Mouse (Mus musculus) kidney, embryonic 16.5 days (tissue): Measurements from ENCODE around the gene Pitpnc1. TPM values are rescaled to one million over a fixed set of nuclear protein-coding genes. Genes with fewer than 3 reads are reported as not detected.
"Not testable (repeated sequence)": the region's sequence is repeated elsewhere in the genome, so short reads cannot be mapped to it uniquely, and the experiment has no call there.

ENCODE experiments used
- ATAC-seq: fragments of 200-750 bp; cut with Nextera tagmentation; 2 replicates; pipeline ENCODE4 v1.8.0; 2017; ENCODE audit warnings: moderate TSS enrichment; ENCODE audit not compliant: low FRiP score, low TSS enrichment
- H3K27ac ChIP-seq: fragments of 300-500 bp; sonication (generic); 2 replicates; pipeline ENCODE4 v1.5.1; 2014; ENCODE audit warnings: low read length
- H3K27me3 ChIP-seq: fragments of 300-500 bp; sonication (generic); 2 replicates; pipeline ENCODE4 v1.6.1; 2014; ENCODE audit warnings: low read length, control low read depth, mixed read lengths; ENCODE audit not compliant: insufficient read depth
- H3K36me3 ChIP-seq: fragments of 300-500 bp; sonication (generic); 2 replicates; pipeline ENCODE4 v1.6.1; 2014; ENCODE audit warnings: low read length, control low read depth, mixed read lengths; ENCODE audit not compliant: insufficient read depth
- H3K4me1 ChIP-seq: fragments of 300-500 bp; sonication (generic); 2 replicates; pipeline ENCODE4 v1.6.1; 2014; ENCODE audit warnings: low read length, control low read depth, mixed read lengths; ENCODE audit not compliant: insufficient read depth
- H3K4me2 ChIP-seq: fragments of 300-500 bp; sonication (generic); replicated peaks from 2 replicates; pipeline ENCODE4 v1.6.1; 2014; ENCODE audit warnings: low read depth, low read length
- H3K4me3 ChIP-seq: fragments of 300-500 bp; sonication (generic); 2 replicates; pipeline ENCODE4 v1.5.1; 2014; ENCODE audit warnings: mild to moderate bottlenecking, low read length
- H3K9ac ChIP-seq: fragments of 300-500 bp; sonication (generic); replicated peaks from 2 replicates; pipeline ENCODE4 v1.6.1; 2014; ENCODE audit warnings: low read length
- H3K9me3 ChIP-seq: fragments of 300-500 bp; sonication (generic); 2 replicates; pipeline ENCODE4 v1.6.1; 2016; ENCODE audit warnings: low read length, control low read depth
- WGBS: fragments of 180-500 bp; shearing (Covaris S2); extraction: QIAGEN DNeasy Blood & Tissue Kit; methylation state at CpG from one replicate; pipeline ENCODE4 v1.1.7; 2014; 5-methylcytosine and 5-hydroxymethylcytosine counted together
- polyA plus RNA-seq: library from polyadenylated mRNA; unstranded; fragments of >200 nt; fragmentation: Nextera tagmentation; extraction: Ambion mirVana; gene quantifications from 2 replicates; pipeline ENCODE4 v1.2.1, GENCODE M21; 2015

Gene Pitpnc1
- 21.5 and 23.0 TPM in 2 replicates for polyA plus RNA-seq

GRCm38 (mm10) chr11:107470521-107471041 is at the start of gene Pitpnc1:
Gene Pitpnc1 (minus strand): TSS chr11:107470699.
- no peaks in the 10 kb centered on the region for H3K27me3 ChIP-seq
- H3K9me3 ChIP-seq: no peaks in the 10 kb centered on the region
- H3K4me2 ChIP-seq: peak within 1 kb of the TSS; percentile 73
- peak within 1 kb of the TSS; percentile 79 for H3K4me3 ChIP-seq
- no peaks in the 10 kb centered on the region for H3K36me3 ChIP-seq
- peak; percentile 86 for ATAC-seq
- peaks cover 33% of the 10 kb centered on the region for H3K4me1 ChIP-seq
- H3K9ac ChIP-seq: peak within 1 kb of the TSS; percentile 93
- WGBS: under 1% methylated on average over 37 of the region's 37 CpGs
- peak within 1 kb of the TSS; percentile 93 for H3K27ac ChIP-seq

DNA sequence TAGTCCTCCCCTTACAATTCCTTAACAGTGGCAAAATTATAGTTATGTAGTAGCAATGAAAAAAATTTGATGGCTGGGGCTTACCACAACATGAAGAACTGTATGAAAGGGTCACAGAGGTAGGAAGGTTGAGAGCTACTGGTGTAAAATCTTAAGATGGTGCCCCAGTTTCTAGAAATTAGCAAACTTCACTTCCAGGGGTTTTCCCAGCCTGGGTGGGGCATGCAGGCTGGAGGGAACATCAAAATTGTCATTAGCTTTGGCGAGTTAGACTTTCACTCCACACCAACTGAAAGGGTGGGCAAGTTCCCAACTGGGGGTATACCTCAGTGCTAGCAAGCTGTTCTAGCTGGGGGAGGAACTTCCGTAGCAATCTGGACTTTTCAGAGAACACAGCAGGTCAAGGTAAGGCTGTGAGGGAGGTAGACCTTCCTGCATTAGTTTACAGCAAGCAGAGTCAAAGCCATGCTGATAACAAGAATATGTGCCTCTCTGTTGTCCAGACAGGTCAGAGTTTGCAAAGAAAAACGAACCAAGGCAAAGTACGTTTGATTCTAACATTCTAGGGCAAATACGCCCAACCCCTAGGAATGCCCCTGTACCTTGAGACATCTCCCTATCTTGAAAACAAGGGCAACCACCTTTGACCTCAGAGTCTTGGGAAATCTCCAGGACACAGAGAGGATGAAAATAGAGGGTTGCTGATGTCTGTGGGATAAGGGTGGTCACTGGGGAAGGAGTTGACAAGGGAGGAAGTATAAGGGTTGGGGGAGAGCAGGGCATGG is 48.3 kb upstream of the Pitpnc1 start:
- Histone ChIP-seq H3K27ac (no peak overlapping the region), H3K27me3 (no peaks in the 10 kb centered on the region), H3K4me3 (no peak overlapping the region), H3K4me2 (no peak overlapping the region), H3K36me3 (no peaks in the 10 kb centered on the region), H3K4me1 (no peaks in the 10 kb centered on the region), H3K9me3 (no peaks in the 10 kb centered on the region), H3K9ac (no peak overlapping the region)
- 76% methylated on average over 5 of the region's 5 CpGs for WGBS
- no peak for ATAC-seq

DNA sequence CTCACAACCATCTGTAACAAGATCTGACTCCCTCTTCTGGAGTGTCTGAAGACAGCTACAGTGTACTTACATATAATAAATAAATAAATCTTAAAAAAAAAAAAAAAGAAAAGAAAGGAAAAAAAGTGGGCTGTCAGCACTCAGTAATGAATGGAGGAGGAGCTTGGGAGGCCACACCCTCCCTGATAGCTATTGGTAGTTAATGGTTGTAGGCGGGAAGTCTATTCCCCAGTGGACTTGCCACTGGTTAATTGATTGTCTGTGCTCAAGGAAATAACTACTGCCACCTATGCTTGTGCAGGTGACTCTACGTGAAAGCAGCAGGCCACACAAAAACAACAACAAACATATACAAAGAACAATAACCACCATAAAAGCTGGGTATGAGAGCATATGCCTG is 45.9 kb upstream of the Pitpnc1 start:
- no peaks in the 10 kb centered on the region for H3K4me1 ChIP-seq
- no peaks in the 10 kb centered on the region for H3K9me3 ChIP-seq
- no peaks in the 10 kb centered on the region for H3K27me3 ChIP-seq
- no peak overlapping the region for H3K4me3 ChIP-seq
- no peak overlapping the region for H3K27ac ChIP-seq
- no peaks in the 10 kb centered on the region for H3K36me3 ChIP-seq
- WGBS: 94% methylated on average over 2 of the region's 2 CpGs
- no peak overlapping the region for H3K4me2 ChIP-seq
- ATAC-seq: no peak
- H3K9ac ChIP-seq: no peak overlapping the region

DNA sequence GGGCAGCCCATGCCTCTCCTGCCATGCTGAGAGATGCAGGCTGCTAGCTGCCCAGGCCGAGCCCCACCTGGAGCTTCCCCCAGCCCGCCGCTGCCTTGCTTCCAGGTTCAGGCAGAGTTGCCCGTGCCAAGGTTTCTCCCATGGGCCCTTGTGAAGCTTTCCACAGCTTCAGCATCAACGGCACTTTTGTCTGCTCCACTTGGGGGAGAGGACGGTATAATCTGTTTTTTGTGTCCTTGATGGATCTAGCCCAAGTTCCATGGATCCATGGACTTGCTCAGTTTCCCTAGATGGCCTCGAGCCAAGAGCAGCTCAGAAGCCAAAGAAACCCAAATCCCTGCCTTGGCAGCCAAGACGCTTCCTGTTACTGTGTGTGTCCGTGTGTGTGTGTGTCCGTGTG is 42.5 kb upstream of the Pitpnc1 start:
- H3K27me3 ChIP-seq: no peaks in the 10 kb centered on the region
- H3K9ac ChIP-seq: no peak overlapping the region
- H3K27ac ChIP-seq: no peak overlapping the region
- no peak for ATAC-seq
- H3K36me3 ChIP-seq: no peaks in the 10 kb centered on the region
- no peaks in the 10 kb centered on the region for H3K9me3 ChIP-seq
- peaks cover 11% of the 10 kb centered on the region; the same call in 1 of the 2 replicates for H3K4me1 ChIP-seq
- 78% methylated on average over 10 of the region's 10 CpGs for WGBS
- no peak overlapping the region for H3K4me3 ChIP-seq
- H3K4me2 ChIP-seq: no peak overlapping the region

GRCm38 (mm10) chr11:107511954-107512353 is 41.5 kb upstream of the Pitpnc1 start:
- H3K4me2 ChIP-seq, H3K27me3 ChIP-seq, H3K36me3 ChIP-seq, H3K27ac ChIP-seq, H3K9me3 ChIP-seq, H3K4me3 ChIP-seq, ATAC-seq, H3K9ac ChIP-seq: not testable (repeated sequence)
- 48% methylated on average over 5 of the region's 5 CpGs for WGBS
- H3K4me1 ChIP-seq: peaks cover 11% of the 10 kb centered on the region; the same call in 1 of the 2 replicates

- Histone ChIP-seq H3K4me1 (peaks cover 11% of the 10 kb centered on the region; the same call in 1 of the 2 replicates), H3K27ac (no peak overlapping the region), H3K4me3 (peak overlapping the region; percentile 11; the same call in 1 of the 2 replicates), H3K4me2 (peak overlapping the region; percentile 41), H3K9ac (peak overlapping the region; percentile 10; the same call in 1 of the 2 replicates), H3K36me3 (no peaks in the 10 kb centered on the region), H3K27me3 (no peaks in the 10 kb centered on the region), H3K9me3 (no peaks in the 10 kb centered on the region)
- 6% methylated on average over 18 of the region's 18 CpGs for WGBS
- peak; percentile 50; the same call in 1 of the 2 replicates for ATAC-seq
Measured at GRCm38 (mm10) chr11:107510362-107511269, 40.1 kb upstream of the Pitpnc1 start.

GRCm38 (mm10) chr11:107509631-107510338 is 39.3 kb upstream of the Pitpnc1 start:
- peak; percentile 44; the same call in 1 of the 2 replicates for ATAC-seq
- Histone ChIP-seq H3K9me3 (no peaks in the 10 kb centered on the region), H3K27ac (no peak overlapping the region), H3K4me2 (peak overlapping the region; percentile 41), H3K9ac (no peak overlapping the region), H3K4me3 (no peak overlapping the region), H3K36me3 (no peaks in the 10 kb centered on the region), H3K4me1 (peaks cover 11% of the 10 kb centered on the region; the same call in 1 of the 2 replicates), H3K27me3 (no peaks in the 10 kb centered on the region)
- WGBS: 36% methylated on average over 11 of the region's 11 CpGs

- Histone ChIP-seq H3K9ac (no peak overlapping the region), H3K9me3 (no peaks in the 10 kb centered on the region), H3K36me3 (no peaks in the 10 kb centered on the region), H3K4me1 (peaks cover 11% of the 10 kb centered on the region; the same call in 1 of the 2 replicates), H3K27ac (no peak overlapping the region), H3K4me3 (no peak overlapping the region), H3K4me2 (no peak overlapping the region), H3K27me3 (no peaks in the 10 kb centered on the region)
- WGBS: 71% methylated on average over 1 of the region's 1 CpGs
- no peak for ATAC-seq
Measured at GRCm38 (mm10) chr11:107506260-107506659, 35.8 kb upstream of the Pitpnc1 start.

DNA sequence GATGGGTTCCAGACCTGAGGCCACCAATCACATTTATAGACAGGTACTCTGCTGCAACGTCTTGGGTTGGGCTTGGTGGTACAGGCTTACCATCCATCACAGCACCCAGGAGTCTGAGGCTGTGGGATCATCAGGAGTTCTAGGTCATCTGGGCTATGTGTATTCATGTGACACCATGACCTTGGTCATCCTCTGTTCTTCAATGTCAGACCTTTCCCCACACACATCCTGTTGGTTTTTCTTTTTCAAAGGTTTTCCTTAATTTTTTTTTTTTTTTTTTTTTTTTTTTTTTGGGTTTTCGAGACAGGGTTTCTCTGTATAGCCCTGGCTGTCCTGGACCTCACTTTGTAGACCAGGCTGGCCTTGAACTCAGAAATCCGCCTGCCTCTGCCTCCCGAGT is 33.9 kb upstream of the Pitpnc1 start:
- not testable (repeated sequence) for H3K9ac ChIP-seq, H3K4me1 ChIP-seq, H3K9me3 ChIP-seq, H3K27ac ChIP-seq, H3K27me3 ChIP-seq, H3K4me3 ChIP-seq, ATAC-seq, H3K36me3 ChIP-seq, H3K4me2 ChIP-seq
- 91% methylated on average over 3 of the region's 4 CpGs for WGBS
